Mouse (Mus musculus) gastrocnemius, adult 2 months (tissue): ENCODE measurements around the gene Grifin. TPM values are rescaled to one million over a fixed set of nuclear protein-coding genes. Genes with fewer than 3 reads are reported as not detected.
A peak's percentile ranks its signal among the peaks of the same experiment; 100 is the strongest.

Source experiments
- DNase-seq: peaks from one replicate; pipeline ENCODE4 v3.0.0; 2022
- H3K27ac ChIP-seq: fragments of 200-600 bp; 2 replicates; pipeline ENCODE4 v1.8.1; 2022; ENCODE audit warnings: mild to moderate bottlenecking
- H3K4me3 ChIP-seq: fragments of 200-600 bp; 2 replicates; pipeline ENCODE4 v1.8.1; 2022; ENCODE audit warnings: mild to moderate bottlenecking, moderate library complexity
- CTCF ChIP-seq: fragments of 200-600 bp; IDR thresholded peaks from 2 replicates; pipeline ENCODE4 v1.8.1; 2022; ENCODE audit warnings: antibody characterized with exemption, mild to moderate bottlenecking, moderate library complexity
- intact Hi-C: fragments of 180-260 bp; cut with DNase I; formaldehyde crosslinking; loops from one replicate; pipeline ENCODE4 v1.15.1; 2025
- total RNA-seq, 2 experiments: library from RNA; stranded (reverse); gene quantifications; 2 replicates each; pipeline ENCODE4 v1.2.3; 2021

Gene Grifin
- total RNA-seq, 2 experiments from 2014 or later = not detected

DNA sequence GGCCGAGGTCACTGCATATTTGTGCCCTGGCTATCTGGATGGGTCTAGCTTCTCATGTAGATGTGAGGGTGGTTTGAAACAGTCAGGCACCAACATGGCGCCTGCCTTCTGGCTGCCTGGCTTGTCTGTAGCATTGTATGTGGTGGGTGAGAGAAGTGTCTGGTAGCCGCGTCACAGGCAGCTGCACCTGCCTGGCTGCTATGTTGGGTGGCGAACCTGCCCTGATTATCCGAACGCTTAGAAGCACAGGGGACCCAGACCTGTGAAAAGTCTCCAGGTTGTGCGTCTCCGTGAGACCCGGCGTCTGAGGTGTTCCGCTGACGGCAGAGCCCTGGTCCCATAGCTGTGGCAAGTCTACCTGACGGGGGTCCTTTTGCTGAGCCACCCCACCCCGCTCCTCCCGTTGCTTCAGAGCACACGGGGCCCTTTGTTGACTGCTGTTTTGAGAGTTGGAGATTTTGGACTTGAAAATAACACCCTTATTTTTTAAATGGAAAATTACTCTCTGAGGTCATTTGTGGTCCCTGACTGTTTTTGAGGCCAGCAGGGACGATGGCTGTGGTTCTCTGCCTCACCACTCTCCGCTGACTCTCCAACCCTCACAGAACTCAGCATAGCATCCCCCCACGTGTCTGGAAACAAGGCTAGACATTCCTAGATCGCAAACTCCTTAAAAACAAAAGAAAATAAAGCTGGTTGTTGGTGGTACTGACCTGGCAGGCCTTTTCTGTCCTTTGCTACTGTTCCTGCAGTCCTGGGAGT lies 47.5 kb downstream of the Grifin start:
- no peak overlapping the region for H3K4me3 ChIP-seq
- DNase-seq = no peak
- intact Hi-C loops = no loop called here
- H3K27ac ChIP-seq = no peak overlapping the region
- no peak for TF ChIP-seq CTCF

DNA sequence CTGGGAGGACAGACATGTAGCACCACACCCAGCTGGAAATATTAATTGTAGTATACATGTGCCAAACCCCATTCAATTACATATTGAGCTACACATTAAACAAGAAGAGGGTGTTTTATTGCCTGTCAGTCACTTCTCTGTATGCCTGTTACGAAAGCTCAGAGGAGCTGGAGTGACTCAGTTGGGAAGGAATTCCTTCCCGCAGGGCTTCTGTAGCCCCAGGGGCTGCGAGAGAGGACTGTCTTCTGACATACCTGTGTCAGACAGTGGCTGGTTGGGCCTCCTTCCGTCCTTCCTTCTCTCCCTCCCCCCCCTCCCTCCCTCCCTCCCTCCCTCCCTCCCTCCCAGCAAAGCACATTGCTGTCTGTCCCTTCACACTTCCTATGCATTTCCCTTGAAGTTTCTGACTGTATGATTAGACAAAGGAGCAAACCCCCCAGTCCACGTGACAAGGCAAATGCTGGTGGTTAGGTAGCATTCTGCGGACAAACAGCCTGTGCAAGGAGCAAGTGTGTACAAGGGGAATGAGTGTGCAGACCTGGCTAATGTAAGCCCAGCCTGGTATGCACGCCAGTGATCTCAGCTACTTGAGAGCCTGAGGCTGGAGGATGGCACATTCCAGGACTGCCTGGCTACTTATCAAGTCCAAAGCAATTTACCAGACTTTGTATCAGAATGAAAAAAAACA lies 49.9 kb downstream of the Grifin start:
- peak overlapping the region; percentile 24; the same call in 1 of the 2 replicates for H3K27ac ChIP-seq
- DNase-seq = peak; percentile 2
- intact Hi-C loops = no loop called here
- no peak overlapping the region for H3K4me3 ChIP-seq
- TF ChIP-seq CTCF = no peak

DNA sequence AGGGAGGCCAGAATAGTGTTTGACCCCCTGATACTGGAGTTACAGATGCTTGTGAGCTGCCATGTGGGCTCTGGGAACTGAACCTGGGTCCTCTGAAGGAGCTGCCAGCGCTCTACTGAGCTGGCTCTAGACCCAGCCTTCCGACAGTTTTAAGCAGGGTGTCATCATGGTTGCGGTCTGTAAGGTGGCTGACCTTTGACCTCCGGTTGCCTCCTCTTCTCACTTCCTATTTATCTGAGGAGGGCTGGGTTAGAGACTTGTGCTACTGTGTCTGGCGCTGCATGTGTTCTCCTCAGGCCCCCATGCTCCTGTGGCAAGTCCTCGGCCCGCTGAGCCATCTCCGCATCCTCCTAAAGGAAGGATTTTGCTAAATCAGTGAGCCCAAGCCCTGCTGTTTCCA lies 51.0 kb downstream of the Grifin start:
- DNase-seq = peak; percentile 22
- no peak for TF ChIP-seq CTCF
- Histone ChIP-seq H3K27ac (no peak overlapping the region), H3K4me3 (no peak overlapping the region)
- intact Hi-C loops = no loop called here

Other genes with a start within 250 kb of the Grifin start
- 1 to 10 TPM; 7.2 to 9.0 TPM for gene Mad1l1, start 243.5 kb downstream of the Grifin start, total RNA-seq
- 1 to 10 TPM; 4.9 to 8.2 TPM for gene Nudt1, start 243.4 kb downstream of the Grifin start, total RNA-seq
- gene Mrm2, start 233.2 kb downstream of the Grifin start, total RNA-seq = 1 to 10 TPM; 6.0 to 9.0 TPM
- gene Snx8, start 175.8 kb downstream of the Grifin start, total RNA-seq = 1 to 10 TPM; 8.0 to 9.5 TPM
- gene Eif3b, start 145.7 kb downstream of the Grifin start, total RNA-seq = 10 to 100 TPM; 79.7 to 80.3 TPM
- gene Gm4869, start 119.4 kb downstream of the Grifin start, total RNA-seq = not detected
- gene Chst12, start 59.5 kb downstream of the Grifin start, total RNA-seq = 1 to 10 TPM; 4.3 to 7.4 TPM
- gene Lfng, start 42.2 kb upstream of the Grifin start, total RNA-seq = 1 to 10 TPM; 3.2 to 6.1 TPM
- 1 to 10 TPM; 4.0 to 4.4 TPM for gene Ttyh3, start 84.0 kb upstream of the Grifin start, total RNA-seq
- gene Iqce, start 137.3 kb upstream of the Grifin start, total RNA-seq = 1 to 10 TPM; 2.2 to 3.3 TPM
- 1 to 10 TPM; 4.9 to 5.5 TPM for gene Brat1, start 139.9 kb upstream of the Grifin start, total RNA-seq
- under 1 TPM in 1 of 2 experiments, not detected in 1; 0.17 TPM for gene Amz1, start 159.1 kb upstream of the Grifin start, total RNA-seq